Mouse (Mus musculus) stomach, postnatal 0 days (tissue): ENCODE results near the gene Gm960.

Source experiments
- CTCF ChIP-seq: IDR thresholded peaks from 2 replicates; pipeline ENCODE4 v1.5.1; 2016; ENCODE audit warnings: antibody characterized with exemption, low read depth, mild to moderate bottlenecking, moderate library complexity
- EP300 ChIP-seq: optimal IDR thresholded peaks from 2 replicates; pipeline ENCODE3; 2016; ENCODE audit warnings: antibody characterized with exemption

DNA sequence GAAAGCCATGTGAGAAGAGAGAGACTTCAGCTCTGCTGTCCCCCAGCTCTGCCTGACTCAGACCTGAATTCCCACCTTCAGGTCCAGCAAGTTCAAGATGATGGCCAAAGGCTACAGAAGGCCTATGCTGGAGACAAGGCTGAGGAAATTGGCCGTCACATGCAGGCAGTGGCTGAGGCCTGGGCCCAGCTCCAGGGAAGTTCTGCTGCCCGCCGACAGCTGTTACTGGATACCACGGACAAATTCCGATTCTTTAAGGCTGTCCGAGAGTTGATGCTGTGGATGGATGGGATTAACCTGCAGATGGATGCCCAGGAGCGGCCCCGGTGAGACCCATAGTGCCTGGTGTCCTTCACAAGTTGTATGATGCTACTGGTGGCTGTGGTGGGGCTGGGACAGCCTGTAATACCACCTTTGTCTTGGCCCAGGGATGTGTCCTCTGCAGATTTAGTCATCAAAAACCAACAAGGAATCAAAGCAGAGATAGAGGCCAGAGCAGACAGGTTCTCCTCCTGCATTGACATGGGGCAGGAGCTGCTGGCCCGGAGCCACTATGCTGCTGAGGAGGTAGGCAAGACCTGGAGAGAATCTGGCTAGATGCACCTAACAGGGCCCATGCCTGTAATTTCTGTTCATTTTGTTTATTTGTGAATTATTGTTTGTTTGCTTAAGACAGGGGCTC is 49.3 kb upstream of the Gm960 start:
- TF ChIP-seq CTCF, result no peak
- TF ChIP-seq EP300, result no peak
